Mouse (Mus musculus) kidney, adult 2 months (tissue): ENCODE measurements around the gene Ghrl.
"Not testable (repeated sequence)": the region's sequence is repeated elsewhere in the genome, so short reads cannot be mapped to it uniquely, and the experiment has no call there.

ENCODE experiments used
- CTCF ChIP-seq: fragments of 200-500 bp; conservative IDR thresholded peaks from 2 replicates; pipeline ENCODE4 v1.5.1; 2011; ENCODE audit warnings: low read depth, mild to moderate bottlenecking, control low read depth, low read length, moderate library complexity, mixed read lengths; ENCODE audit not compliant: insufficient read depth, insufficient read length
- POLR2A ChIP-seq: fragments of 200-500 bp; IDR thresholded peaks from one replicate; pipeline ENCODE4 v1.6.1; 2011; ENCODE audit warnings: low read depth, low read length, control low read depth

GRCm38 (mm10) chr6:113672029-113672428 lies 47.7 kb downstream of the Ghrl start:
- TF ChIP-seq POLR2A: not testable (repeated sequence)
- 0 out of 2 replicates have a peak, but pooled peaks have one; percentile 10 for TF ChIP-seq CTCF
